Mouse (Mus musculus) spleen, postnatal 14 days (tissue): ENCODE measurements at regions not wholly inside any gene's neighbourhood (a gene's known extent, or its start where the extent isn't known, plus 50 kb on each side); places are given as distances from the start of the nearest gene placed in this dataset.
"Not testable (repeated sequence)": the region's sequence is repeated elsewhere in the genome, so short reads cannot be mapped to it uniquely, and the experiment has no call there.

Experiments used
- DNase-seq, 2 experiments: peaks; one replicate each; pipeline ENCODE4 v3.0.0; 2021 to 2022; ENCODE audit warnings: low spot score in 2 of 2

DNA sequence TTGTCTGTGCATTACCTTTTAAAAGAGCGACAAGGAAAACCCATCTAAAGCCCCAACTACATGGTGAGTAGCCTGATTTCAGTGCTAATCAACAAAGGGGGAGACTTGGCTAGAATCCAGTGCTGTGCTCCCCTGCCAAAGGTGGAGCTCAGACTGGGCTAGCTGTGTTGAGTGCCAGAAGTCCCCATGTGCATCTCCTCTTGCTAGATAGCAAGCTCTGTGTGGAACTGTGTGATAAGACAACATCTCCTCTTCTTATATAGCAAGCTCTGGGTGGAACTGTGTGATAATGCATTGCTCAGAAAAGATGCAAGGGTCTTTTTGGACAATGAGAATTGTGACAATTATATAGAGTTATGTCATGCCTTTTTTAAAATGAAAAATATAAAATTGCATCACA, 741.4 kb downstream of the Adam6a start:
- no peak for DNase-seq

DNA sequence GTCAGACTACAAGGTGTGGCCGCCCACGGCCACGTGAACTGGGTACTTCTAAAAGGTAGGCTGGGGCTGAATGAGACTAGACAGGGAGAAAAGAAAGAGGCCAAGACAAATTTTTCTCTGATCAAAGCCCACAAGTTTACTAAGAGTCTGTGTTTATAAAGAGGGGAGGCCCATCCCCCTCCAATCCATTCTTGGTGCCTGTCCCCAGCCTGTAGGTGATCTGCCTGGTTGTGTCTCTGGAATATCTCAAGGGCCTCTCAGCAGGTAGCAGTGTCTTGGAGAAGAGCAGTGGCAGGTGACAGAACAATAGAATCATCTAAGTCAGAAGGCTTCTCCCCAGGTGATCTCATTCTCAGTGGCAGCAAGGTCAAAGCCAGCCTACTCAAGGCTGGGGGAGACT, 743.3 kb downstream of the Adam6a start:
- DNase-seq = no peak

DNA sequence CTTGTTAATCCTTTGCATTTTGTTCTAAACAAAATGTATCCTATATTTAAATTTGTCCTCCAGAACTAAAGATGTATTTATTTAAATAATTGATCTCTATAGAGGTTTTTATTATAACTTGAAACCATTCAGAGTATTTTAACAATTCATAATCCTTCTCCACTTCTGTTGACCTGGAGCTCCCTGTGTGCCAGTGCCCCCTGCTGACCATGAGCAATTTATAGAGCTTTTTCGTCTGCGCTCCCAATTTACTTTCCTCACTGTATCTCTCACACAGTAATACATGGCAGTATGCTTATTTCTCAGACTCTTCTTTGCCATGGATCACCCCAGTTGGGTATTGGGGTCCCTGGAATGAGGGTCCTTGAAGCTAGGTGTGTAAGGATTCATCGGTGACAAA, 747.4 kb downstream of the Adam6a start:
- DNase-seq = no peak

DNA sequence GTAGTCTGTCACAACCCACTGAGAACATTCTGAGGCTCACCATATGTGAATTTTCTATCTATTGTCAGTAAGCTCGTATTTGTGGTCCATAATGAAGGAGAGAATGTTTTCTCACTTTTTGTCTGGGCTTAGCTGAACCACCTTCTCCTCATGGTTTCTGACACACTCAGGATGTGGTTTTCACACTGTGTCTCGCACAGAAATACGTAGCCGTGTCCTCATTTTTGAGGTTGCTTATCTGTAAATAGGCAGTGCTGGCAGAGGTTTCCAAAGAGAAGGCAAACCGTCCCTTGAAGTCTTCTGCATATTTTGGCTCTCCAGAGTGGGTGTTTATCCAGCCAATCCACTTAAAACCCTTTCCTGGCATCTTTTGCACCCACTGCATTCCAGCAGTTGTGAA, 756.1 kb downstream of the Adam6a start:
- DNase-seq = no peak

DNA sequence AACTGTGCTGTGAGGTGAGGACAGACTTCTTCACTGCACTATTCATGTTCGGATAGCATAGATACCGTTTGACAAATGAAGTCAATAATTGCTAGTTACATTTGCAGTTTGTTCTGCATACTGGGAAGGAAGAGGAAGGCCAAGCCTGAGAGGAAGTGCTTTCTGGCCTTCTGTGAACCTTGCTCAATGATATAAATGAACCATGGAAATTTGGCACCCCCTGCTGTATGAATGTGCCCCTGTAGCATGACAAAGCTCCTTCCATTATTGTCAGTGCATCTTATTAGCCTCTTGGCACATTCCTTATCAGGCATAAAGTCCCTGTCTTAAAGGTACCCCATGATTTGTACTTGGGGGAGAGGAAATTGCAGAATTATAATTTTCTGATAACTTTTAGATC, 758.0 kb downstream of the Adam6a start:
- no peak for DNase-seq

DNA sequence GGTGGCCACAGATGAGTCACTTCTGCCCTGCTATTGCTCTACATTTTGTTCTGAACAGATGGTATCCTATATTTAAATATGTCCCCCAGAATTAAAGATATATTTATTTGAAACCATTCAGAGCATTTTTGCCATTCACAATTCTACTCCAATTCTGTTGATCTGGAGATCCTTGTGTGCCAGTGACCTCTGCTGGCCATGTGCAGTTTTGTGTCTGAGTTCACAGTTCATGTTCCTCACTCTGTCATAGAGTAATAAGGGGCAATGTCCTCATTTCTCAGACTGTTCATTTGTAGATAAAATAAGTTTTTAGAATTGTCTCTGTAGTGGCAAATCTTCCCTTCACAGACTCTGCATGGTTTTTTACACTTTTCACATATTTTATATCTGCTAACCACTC, 788.8 kb downstream of the Adam6a start:
- DNase-seq = peak in 1 of 2 experiments; percentile 1

DNA sequence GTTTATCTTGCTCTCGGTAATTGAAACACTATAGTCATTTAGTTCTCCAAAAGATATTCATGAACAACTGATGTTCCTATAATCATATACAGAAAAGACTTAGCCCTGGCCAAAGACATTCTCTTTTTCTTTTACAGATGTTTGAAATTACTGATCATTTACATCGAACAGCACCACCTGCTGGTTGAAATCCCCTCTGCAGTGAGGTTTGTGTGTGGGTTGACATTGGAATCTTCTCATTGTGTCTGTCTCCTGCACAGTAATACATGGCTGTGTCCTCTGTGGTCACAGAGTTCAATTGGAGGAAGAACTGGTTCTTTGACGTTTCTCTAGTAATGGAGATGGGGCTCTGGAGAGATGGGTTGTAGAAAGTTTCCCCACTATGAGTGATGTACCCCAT, 822.6 kb downstream of the Adam6a start:
- DNase-seq = no peak

DNA sequence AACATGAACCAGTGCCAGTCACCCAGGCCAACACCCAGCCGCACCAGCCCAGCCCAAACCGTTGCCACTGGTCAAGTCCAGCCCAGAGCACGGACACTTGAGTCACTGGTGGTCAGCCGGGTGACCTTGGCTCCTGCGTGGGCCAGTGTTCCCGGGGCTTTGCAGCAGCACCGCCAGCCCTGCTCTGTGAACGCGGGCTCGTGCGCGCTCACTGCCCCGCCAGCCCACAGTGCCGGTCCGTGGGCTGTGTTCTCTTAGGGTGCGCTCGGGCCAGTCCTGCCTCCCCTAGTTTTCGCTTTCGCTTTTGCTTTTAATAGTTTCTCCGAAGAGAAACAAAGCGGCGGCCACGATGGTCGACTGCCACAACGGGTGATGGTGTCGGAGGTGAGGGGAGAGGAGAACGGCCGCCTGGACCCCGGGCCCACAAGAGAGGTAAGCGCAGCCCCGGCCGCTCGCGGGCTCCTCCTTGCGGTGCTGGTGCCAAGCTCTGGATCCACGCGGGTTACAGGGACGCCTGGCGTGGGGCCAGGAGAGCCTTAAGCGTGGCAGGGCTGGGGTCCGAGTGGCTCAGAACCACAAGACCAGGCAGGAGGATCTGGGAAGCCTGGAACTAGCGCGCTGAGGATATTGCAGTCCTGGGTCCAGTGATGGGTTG, 835.1 kb downstream of the Adam6a start:
- DNase-seq = peak; percentile 2 to 7

DNA sequence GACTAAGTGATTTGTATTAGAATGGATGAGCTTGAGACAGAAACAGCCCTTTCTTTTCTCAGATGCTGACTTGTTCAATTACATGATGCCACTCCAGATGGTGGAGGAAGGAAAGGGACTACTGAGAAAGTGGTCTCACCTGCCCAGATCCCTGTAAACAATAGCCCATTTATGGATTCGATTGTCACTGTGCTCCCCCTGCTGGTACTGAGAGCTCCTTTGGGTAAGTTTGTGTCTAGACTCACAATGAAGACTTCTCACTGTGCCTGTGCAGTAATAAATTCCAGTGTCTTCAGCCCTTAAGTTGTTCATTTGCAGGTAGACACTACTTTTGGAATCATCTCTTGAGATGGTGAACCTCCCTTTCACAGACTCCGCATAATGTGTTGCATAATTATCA, 847.7 kb downstream of the Adam6a start:
- DNase-seq = no peak

DNA sequence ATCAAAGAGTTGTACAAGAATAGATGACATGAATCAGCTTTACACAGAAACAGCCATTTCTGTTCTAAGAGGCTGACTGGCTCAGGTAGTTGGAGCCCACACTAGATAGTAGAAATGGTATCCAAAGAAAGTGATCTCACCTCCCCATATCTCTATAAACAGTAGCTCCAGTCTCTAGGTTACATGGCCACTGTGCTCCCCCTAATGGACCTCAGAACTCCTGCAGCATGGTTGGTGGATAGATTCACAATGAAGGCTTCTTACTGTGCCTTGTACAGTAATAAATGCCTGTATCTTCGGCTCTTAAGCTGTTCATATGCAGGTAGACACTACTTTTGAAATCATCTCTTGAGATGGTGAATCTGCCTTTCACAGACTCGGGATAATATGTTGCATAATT, 862.5 kb downstream of the Adam6a start:
- no peak for DNase-seq

DNA sequence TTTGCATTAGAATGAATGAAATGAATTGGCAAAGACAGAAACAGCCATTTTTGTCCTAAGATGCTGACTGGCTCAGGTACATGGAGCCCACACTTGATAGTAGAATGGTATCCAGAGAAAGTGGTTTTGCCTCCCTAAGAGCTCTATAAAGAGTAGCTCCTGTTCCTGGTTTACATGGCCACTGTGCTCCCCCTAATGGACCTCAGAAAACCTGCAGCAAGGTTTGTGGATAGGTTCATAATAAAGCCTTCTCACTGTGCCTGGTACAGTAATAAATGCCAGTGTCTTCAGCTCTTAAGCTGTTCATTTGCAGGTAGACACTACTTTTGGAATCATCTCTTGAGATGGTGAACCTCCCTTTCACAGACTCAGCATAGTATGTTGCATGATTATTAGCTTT, 890.8 kb downstream of the Adam6a start:
- DNase-seq = no peak

DNA sequence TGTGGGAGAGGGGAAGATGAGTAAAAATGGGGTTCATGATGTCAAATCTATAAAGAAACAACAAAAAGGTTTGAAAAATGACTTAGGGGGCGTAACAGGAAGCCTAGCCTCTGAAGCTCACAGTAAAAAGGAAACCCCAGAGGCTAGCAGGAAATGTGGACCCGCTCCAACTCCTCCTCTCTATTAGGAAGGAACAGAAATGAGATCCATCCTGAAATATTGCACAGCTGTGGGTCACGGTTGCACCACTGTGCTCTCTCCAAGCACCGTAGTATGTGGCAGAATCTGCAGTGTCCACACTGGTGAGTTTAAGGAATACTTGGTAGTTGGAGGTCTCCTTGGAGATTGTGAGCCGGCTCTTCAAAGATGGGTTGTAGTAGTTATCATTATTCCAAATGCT, 918.3 kb downstream of the Adam6a start:
- no peak for DNase-seq

DNA sequence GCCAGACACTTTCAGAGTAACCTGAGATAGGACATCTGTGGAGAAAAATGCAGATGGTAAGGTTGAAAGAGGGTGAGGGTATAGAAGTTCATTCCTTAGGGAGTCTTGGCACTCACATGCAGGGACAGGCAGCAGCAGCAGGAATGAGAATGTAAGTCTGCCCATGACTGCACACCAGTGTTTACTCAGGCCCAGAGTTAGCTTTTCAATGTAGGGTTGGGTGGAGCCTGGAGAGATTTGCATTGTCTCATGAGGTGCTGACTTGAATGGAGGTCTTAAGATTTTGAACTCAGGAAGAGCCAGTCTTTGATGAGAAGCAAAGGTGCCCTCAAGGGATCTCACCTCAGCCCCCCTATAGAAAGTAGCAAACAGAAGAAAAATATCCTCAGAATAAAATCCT, 918.9 kb downstream of the Adam6a start:
- DNase-seq = no peak

DNA sequence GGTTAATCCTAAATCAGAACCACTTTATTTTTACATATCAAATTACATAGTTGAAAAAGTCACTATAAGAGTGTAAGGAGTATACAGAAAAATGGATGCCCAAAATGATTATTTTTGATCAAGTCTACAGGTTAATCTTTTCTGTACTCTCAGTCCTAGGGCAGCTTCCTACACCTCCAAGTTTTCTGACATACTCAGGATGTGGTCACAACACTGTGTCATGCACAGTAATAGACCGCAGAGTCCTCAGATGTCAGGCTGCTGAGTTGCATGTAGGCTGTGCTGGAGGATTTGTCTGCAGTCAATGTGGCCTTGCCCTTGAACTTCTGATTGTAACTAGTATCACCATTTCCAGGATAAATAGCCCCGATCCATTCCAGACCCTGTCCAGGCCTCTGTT, 925.1 kb downstream of the Adam6a start:
- no peak for DNase-seq

DNA sequence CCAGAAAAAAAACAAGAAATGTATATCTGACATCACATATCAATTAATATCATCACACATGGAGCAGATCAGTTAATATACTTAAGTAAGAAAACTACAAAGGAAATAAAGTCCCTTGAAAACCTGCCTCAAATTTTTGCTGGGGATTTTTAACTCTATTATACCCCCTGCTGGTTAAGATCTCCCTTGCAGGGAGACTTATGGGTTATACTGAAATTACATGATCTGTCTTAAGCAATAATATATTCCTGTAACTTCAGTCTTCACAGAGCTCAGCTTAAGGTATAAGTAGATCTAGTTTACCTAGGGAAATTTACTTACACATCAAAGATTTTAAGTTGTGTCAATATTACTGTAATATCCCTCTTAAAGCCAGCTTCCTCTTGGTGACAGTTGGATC, 929.0 kb downstream of the Adam6a start:
- not testable (repeated sequence) for DNase-seq

DNA sequence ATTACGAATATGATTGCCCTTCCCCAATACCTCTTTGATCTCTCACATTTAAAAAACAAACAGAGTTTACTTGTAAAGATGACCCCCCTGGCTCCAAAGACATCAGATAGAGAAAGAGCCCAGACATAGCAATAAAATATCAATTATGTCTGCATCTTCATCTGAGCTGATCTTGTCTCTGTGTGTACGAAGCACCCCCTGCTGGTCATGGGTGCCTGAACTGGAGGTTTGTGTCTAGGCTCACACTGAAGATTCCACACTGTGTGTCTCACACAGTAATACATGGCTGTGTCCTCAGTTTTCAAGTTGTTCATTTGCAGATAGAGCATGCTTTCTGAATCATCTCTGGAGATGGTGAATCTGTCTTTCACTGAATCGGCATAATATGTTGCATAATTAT, 935.0 kb downstream of the Adam6a start:
- no peak for DNase-seq

DNA sequence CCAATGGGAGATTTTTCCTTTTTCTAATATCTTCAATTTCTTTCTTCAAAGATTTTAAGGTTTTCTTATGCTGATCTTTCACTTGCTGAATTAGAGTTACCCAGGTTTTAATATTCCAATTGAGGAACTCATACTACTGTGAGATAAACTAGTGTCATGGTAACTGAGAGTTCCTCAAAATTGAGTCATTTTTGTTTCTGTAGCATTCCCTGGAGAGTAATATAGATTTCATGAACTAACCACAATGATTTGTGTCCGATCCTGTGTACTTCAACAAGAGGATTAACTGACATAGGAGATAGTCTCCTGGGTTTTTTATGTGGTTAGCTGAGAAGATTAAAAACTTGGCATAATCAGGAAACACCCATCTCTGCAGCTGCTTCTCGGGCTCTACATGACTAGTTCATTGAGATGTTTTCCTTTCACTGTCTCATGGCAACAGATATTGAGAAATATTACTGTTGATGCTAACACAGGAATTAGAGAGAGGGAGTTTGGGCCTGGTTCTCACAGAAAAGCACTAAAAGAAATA, 949.9 kb downstream of the Adam6a start:
- not testable (repeated sequence) for DNase-seq

DNA sequence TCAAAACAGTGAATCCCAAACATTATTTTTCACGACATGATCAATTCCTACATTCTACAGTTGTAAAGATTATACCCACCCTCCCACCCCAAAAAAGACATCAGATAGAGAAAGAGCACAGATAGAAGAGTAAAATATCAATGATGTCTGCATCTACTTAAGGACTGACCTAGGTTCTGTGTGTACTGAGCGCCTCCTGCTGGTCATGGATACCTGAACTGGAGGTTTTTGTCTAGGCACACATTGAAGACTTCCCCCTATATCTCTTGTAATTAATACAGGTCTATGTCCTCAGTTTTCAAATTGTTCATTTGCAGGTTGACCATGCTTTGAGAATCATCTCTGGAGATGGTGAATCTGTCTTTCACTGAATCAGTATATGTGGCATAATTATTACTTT, 952.0 kb downstream of the Adam6a start:
- peak in 1 of 2 experiments; percentile 18 for DNase-seq

DNA sequence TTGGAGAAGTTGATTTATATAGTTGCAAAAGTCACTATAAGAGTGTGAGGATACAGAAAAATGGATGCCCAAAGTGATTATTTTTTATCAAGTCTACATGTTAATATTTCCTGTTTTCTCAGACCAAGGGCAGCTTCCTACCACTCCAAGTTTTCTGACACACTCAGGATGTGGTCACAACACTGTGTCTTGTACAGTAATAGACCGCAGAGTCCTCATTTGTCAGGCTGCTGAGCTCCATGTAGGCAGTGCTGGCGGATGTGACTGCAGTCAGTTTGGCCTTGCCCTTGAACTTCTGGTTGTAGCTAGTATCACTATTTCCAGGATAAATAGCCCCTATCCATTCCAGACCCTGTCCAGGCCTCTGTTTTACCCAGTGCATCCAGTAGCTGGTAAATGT, 969.4 kb downstream of the Adam6a start:
- DNase-seq = no peak

DNA sequence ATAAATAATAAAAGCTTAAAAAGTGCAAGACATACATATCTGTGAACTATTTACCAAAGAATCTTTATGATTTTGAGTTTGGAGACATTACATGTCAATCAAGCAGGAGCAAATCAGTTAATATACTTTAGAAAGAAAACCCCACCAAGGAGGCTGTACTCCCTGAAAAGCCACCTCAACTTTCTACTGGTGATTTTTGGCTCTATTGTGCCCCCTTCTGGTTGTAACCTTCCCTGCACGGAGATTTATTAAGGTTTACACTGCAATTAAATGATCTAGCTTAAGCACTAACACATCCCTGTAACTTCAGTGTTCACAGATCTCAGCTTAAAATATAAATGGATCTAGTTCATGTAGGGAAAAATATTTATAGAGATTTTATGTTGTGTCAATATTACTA, 998.4 kb downstream of the Adam6a start:
- not testable (repeated sequence) for DNase-seq

DNA sequence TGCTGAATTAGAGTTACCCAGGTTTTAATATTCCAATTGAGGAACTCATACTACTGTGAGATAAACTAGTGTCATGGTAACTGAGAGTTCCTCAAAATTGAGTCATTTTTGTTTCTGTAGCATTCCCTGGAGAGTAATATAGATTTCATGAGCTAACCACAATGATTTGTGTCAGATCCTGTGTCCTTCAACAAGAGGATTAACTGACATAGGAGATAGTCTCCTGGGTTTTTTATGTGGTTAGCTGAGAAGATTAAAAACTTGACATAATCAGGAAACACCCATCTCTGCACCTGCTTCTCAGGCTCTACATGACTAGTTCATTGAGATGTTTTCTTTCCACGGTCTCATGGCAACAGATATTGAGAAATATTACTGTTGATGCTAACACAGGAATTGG, 1001.2 kb downstream of the Adam6a start:
- DNase-seq = not testable (repeated sequence)

DNA sequence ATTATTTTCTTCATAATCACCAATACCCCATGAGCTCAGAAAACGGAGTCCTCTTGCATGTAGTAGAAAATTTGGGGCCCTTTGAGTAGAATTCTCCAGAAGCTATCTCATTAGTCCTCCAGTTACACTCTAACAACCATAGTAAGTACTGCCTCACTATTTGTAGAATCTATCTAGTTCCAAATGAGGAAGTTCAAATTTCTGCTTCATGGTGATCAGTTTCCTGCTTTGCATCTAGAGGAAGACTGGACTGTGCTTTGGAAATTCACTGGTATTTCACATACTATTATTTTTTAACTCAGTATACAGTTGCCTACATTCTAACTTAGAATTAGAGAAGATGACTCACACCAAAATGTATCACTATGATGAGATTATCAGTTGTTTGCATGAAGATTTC, 1018.7 kb downstream of the Adam6a start:
- no peak for DNase-seq

DNA sequence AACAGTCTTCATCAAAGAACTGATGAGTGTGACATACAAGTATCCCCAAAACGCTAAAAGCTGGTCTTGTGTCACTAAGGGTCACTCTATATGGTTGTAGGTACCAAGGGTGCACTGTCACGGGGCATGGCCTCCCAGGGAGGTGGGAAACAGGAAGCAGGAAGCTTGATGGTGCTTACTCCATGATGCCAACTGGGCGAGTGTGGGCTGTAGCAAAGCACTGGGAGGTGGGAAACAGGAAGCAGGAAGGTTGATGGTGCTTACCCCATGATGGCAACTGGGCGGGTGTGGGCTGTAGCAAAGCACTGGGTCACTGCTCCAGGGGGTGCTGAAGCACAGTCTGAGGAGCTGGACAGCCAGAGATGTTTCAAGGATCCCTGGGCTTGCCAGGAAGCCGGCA, 1019.3 kb downstream of the Adam6a start:
- DNase-seq = no peak

DNA sequence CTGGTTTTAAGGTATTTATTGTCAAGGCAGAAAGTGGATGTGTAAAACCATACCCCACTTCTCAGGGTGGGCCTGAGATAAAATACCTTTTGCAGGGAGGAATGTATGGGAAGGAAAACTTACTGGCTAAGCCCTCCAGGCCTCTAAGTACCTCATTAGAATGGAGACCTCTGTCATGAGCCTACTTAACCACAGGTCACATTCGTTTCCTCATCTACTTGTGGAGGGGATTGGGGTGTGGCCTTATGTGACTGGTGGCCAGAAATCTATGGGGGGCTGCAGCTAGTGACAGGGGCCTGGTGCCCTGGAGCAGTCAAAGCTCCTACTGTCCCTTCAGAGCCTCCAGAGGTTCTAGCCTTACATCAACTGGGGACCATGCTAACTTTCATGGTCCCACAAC, 1020.0 kb downstream of the Adam6a start:
- DNase-seq = no peak
